In the genomic region with DNA sequence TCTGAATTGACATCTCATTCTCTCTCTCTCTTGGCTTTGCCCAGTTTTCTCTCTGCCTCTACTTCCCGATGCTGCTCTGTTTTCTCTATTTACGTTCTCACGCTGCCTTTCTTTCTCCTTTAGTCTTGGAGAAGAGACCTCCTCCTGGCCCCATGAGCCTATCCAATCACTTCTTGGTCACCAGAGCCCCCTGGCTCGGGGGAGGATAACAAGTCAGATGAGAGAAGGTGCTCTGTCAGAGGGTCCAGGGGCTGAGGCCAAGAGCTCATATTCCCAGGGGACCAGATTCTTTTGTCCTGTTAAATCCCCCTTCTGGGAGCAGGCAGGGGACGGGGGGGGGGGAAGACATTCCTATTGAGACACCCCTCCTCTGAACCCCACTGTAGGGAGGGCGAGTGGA, we compare ENCODE assay signal across 26 mouse cellular contexts. TPM values are rescaled to one million over a fixed set of nuclear protein-coding genes. Genes with fewer than 3 reads are reported as not detected.
"Had no signal": no experiment of that assay in that cellular context is flagged by ENCODE, and none has a peak within 500 bp of the region (broad histone marks: within the 10 kb centered on the region; RNA-seq: fewer than 3 reads in every experiment).

Prop1 (minus strand) TSS at position 101 of the 400 bp plus-strand sequence.

- H3K4me1 ChIP-seq: midbrain, embryonic 10.5 days; midbrain, embryonic 12.5 days; neural tube, embryonic 13.5 days; neural tube, embryonic 15.5 days had no signal

- ATAC-seq: midbrain, embryonic 16.5 days had no signal

- H3K4me3 ChIP-seq: midbrain, embryonic 10.5 days; midbrain, embryonic 12.5 days; myocyte; neural tube, embryonic 13.5 days; neural tube, embryonic 15.5 days had no signal

- H3K4me2 ChIP-seq: midbrain, embryonic 12.5 days; neural tube, embryonic 13.5 days; neural tube, embryonic 15.5 days had no signal

- H3K27ac ChIP-seq: midbrain, embryonic 10.5 days; midbrain, embryonic 12.5 days; neural tube, embryonic 13.5 days; neural tube, embryonic 15.5 days had no signal

- H3K27me3 ChIP-seq: midbrain, embryonic 12.5 days; neural tube, embryonic 13.5 days; neural tube, embryonic 15.5 days had no signal

- DNase-seq: lung, adult 2 months; lung, postnatal 4 days; midbrain, embryonic 14.5 days; retina, postnatal 1 day; right cerebral cortex, adult 18-20 months; right cerebral cortex, postnatal 25 days; right cerebral cortex, postnatal 4 days; spleen, adult 18-20 months; thymus, adult 18-20 months; thymus, postnatal 14 days; thymus, postnatal 36 days had no signal

- H3K9me3 ChIP-seq: midbrain, embryonic 10.5 days; midbrain, embryonic 12.5 days; neural tube, embryonic 13.5 days; neural tube, embryonic 15.5 days had no signal

- H3K36me3 ChIP-seq: midbrain, embryonic 10.5 days; midbrain, embryonic 12.5 days; neural tube, embryonic 13.5 days; neural tube, embryonic 15.5 days had no signal

- H3K9ac ChIP-seq: midbrain, embryonic 12.5 days; neural tube, embryonic 13.5 days; neural tube, embryonic 15.5 days had no signal

RNA-seq across cellular contexts. Expression of gene Prop1, which starts in this region (rescaled TPM):
- total RNA-seq: megakaryocyte, adult 5-6 weeks; megakaryocyte-erythroid progenitor cell, adult 5-6 weeks had no signal
- polyA plus RNA-seq: liver, embryonic 16.5 days; lung, adult 2 months; lung, embryonic 16.5 days; midbrain, embryonic 10.5 days; midbrain, embryonic 12.5 days; midbrain, embryonic 14.5 days; midbrain, embryonic 16.5 days; myocyte; neural tube, embryonic 11.5 days; neural tube, embryonic 13.5 days; neural tube, embryonic 15.5 days; small intestine, adult 2 months; stomach, embryonic 14.5 days; stomach, embryonic 16.5 days; thymus, postnatal 0 days had no signal
